Mouse (Mus musculus) kidney, postnatal 0 days (tissue): ENCODE measurements around the gene Acat3. TPM values are rescaled to one million over a fixed set of nuclear protein-coding genes. Genes with fewer than 3 reads are reported as not detected.

Source experiments
- ATAC-seq: fragments of 200-750 bp; cut with Nextera tagmentation; replicated peaks from 2 replicates; pipeline ENCODE4 v1.8.0; 2017; ENCODE audit warnings: low read depth, moderate number of reproducible peaks, moderate TSS enrichment, moderate library complexity; ENCODE audit not compliant: low FRiP score
- DNase-seq: peaks from one replicate; pipeline ENCODE4 v3.0.0-alpha.2; 2016; ENCODE audit warnings: low spot score
- H3K27ac ChIP-seq: fragments of 300-500 bp; sonication (generic); 2 replicates; pipeline ENCODE4 v1.5.1; 2014; ENCODE audit warnings: mild to moderate bottlenecking
- H3K27me3 ChIP-seq: fragments of 300-500 bp; sonication (generic); 2 replicates; pipeline ENCODE4 v1.6.1; 2014; ENCODE audit warnings: low read length, mixed read lengths; ENCODE audit not compliant: insufficient read depth
- H3K36me3 ChIP-seq: fragments of 300-500 bp; sonication (generic); 2 replicates; pipeline ENCODE4 v1.6.1; 2014; ENCODE audit warnings: low read length, mixed read lengths; ENCODE audit not compliant: insufficient read depth
- H3K4me1 ChIP-seq: fragments of 300-500 bp; sonication (generic); replicated peaks from 2 replicates; pipeline ENCODE4 v1.6.1; 2014; ENCODE audit warnings: antibody characterized with exemption, low read length, mixed read lengths; ENCODE audit not compliant: insufficient read depth
- H3K4me2 ChIP-seq: fragments of 300-500 bp; sonication (generic); 2 replicates; pipeline ENCODE4 v1.6.1; 2014; ENCODE audit warnings: mild to moderate bottlenecking, low read length, moderate library complexity, mixed read lengths
- H3K4me3 ChIP-seq: fragments of 300-500 bp; sonication (generic); replicated peaks from 2 replicates; pipeline ENCODE4 v1.5.1; 2014; ENCODE audit warnings: low read depth, low read length
- H3K9ac ChIP-seq: fragments of 300-500 bp; sonication (generic); 2 replicates; pipeline ENCODE4 v1.6.1; 2014; ENCODE audit warnings: low read depth, low read length
- H3K9me3 ChIP-seq: fragments of 300-500 bp; sonication (generic); replicated peaks from 2 replicates; pipeline ENCODE4 v1.6.1; 2016; ENCODE audit warnings: low read length, inconsistent platforms, mixed read lengths
- CTCF ChIP-seq: IDR thresholded peaks from 2 replicates; pipeline ENCODE4 v1.5.1; 2016; ENCODE audit warnings: antibody characterized with exemption, low read depth, mild to moderate bottlenecking, moderate library complexity
- WGBS: fragments of 180-500 bp; shearing (Covaris S2); extraction: QIAGEN DNeasy Blood & Tissue Kit; methylation state at CpG from one replicate; pipeline ENCODE4 v1.1.7; 2014; 5-methylcytosine and 5-hydroxymethylcytosine counted together
- polyA plus RNA-seq: library from polyadenylated mRNA; unstranded; fragments of >200 nt; fragmentation: Nextera tagmentation; extraction: Ambion mirVana; gene quantifications from 2 replicates; pipeline ENCODE4 v1.2.1, GENCODE M21; 2015

The Acat3 gene
- polyA plus RNA-seq, 1 experiment from 2014 or later = 4.4 TPM

DNA sequence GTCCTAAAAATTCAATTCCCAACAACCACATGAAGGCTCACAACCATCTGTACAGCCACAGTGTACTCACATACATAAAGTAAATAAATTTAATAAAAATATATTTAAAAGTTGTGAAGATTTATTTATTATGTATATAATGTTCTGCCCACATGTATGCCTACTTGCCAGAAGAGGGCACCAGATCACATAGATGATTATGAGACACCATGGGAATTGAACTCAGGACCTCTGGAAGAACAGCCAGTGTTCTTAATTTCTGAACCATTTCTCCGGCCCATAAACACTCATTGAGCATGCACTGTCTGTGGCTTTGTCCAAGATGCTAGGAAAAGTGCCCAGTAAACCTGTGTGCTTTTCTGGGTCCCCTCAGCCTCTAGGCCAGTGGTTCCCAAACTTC, 59.2 kb downstream of the Acat3 start:
- ATAC-seq (no peak), DNase-seq (no peak)
- no peak overlapping the region for H3K27ac ChIP-seq
- no peaks in the 10 kb centered on the region for H3K27me3 ChIP-seq
- no peak overlapping the region for H3K9ac ChIP-seq
- H3K4me2 ChIP-seq = no peak overlapping the region
- H3K36me3 ChIP-seq = no peaks in the 10 kb centered on the region
- H3K9me3 ChIP-seq = no peaks in the 10 kb centered on the region
- H3K4me1 ChIP-seq = no peaks in the 10 kb centered on the region
- peak; percentile 29 for TF ChIP-seq CTCF
- WGBS = 90% methylated on average over 1 of the region's 1 CpGs
- no peak overlapping the region for H3K4me3 ChIP-seq

DNA sequence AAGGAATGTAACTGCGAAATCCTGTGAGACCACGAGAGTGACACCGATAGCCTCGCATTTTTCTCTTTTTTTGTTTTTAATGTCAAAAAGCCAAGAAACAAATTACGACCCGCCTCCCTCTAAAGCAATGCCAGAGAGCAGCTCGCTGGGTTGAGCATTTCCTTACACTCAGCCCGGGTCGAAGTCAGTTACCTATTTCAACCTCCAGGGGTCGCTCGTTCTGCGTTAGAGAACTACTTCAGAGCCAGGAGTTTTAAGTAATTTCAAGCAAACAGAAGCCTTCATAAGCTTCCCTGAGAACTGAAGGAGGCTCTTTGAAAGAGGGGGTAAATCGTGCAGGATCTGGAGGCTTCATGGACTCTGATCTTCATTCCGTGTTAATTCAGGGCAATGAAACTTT, 60.2 kb downstream of the Acat3 start:
- no peak overlapping the region for H3K27ac ChIP-seq
- no peaks in the 10 kb centered on the region for H3K36me3 ChIP-seq
- no peaks in the 10 kb centered on the region for H3K4me1 ChIP-seq
- peak overlapping the region; percentile 49 for H3K4me2 ChIP-seq
- peak; percentile 88 for TF ChIP-seq CTCF
- H3K27me3 ChIP-seq = no peaks in the 10 kb centered on the region
- H3K9me3 ChIP-seq = no peaks in the 10 kb centered on the region
- ATAC-seq (peak; percentile 68), DNase-seq (peak; percentile 97)
- H3K9ac ChIP-seq = no peak overlapping the region
- H3K4me3 ChIP-seq = 0 out of 2 replicates have a peak overlapping the region, but pooled peaks have one; percentile 10
- WGBS = 3% methylated on average over 14 of the region's 14 CpGs

DNA sequence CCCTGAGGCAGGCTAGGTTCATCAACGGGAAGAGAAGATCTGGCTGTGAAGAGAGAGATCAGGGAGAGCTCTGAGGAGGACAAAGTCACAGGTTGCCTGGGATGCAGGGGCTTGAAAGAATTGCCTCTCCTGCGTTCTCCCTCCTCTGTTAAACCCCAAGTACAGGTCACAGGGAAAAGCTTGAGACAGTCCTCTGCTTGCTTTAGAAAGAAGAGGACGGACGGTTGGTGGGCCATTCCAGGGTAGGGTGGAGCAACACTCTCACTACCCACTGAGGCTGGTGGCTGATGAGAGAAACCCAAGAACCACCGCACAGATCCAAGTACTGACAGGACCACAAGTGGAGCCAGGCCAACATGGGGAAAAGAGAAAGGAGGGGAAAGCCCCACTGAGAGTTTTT, 64.7 kb downstream of the Acat3 start, which contains the start of gene Mrgprh:
Gene Mrgprh, plus strand, starts transcription at position 301 of the 400 bp plus-strand sequence.
- no peaks in the 10 kb centered on the region for H3K27me3 ChIP-seq
- no peak within 1 kb of the TSS for H3K9ac ChIP-seq
- no peak within 1 kb of the TSS for H3K4me2 ChIP-seq
- no peaks in the 10 kb centered on the region for H3K4me1 ChIP-seq
- no peak for TF ChIP-seq CTCF
- no peak within 1 kb of the TSS for H3K4me3 ChIP-seq
- H3K27ac ChIP-seq = no peak within 1 kb of the TSS
- 79% methylated on average over 5 of the region's 5 CpGs for WGBS
- H3K9me3 ChIP-seq = no peaks in the 10 kb centered on the region
- ATAC-seq (no peak), DNase-seq (no peak)
- no peaks in the 10 kb centered on the region for H3K36me3 ChIP-seq

Other genes starting within 250 kb of the Acat3 start
- gene Igf2r, start 170.9 kb downstream of the Acat3 start, polyA plus RNA-seq = 16.1 and 16.7 TPM in 2 replicates
- 0.20 and 0.75 TPM in 2 replicates for gene Mas1, start 72.5 kb downstream of the Acat3 start, polyA plus RNA-seq
- gene Mrgprh, start 64.6 kb downstream of the Acat3 start, polyA plus RNA-seq = not detected in 2 replicates
- 0.59 and 1.1 TPM in 2 replicates for gene Pnldc1, start 30.4 kb downstream of the Acat3 start, polyA plus RNA-seq
- 304 and 328 TPM in 2 replicates for gene Tcp1, start 24.9 kb downstream of the Acat3 start, polyA plus RNA-seq
- 133 and 140 TPM in 2 replicates for gene Mrpl18, start 24.3 kb downstream of the Acat3 start, polyA plus RNA-seq
- 103 and 119 TPM in 2 replicates for gene Acat2, start 20.1 kb upstream of the Acat3 start, polyA plus RNA-seq
- gene Wtap, start 53.6 kb upstream of the Acat3 start, polyA plus RNA-seq = 143 and 150 TPM in 2 replicates
- 295 and 310 TPM in 2 replicates for gene Sod2, start 66.2 kb upstream of the Acat3 start, polyA plus RNA-seq
- 0.10 and 0.12 TPM in 2 replicates for gene Gpr31b, start 111.7 kb upstream of the Acat3 start, polyA plus RNA-seq
- 0.16 and 0.23 TPM in 2 replicates for gene Tcp10b, start 120.5 kb upstream of the Acat3 start, polyA plus RNA-seq
- gene Unc93a, start 191.2 kb upstream of the Acat3 start, polyA plus RNA-seq = not detected in 2 replicates